Mouse (Mus musculus) forebrain, postnatal 0 days (tissue): ENCODE measurements around the gene Tsnax. TPM values are rescaled to one million over a fixed set of nuclear protein-coding genes. Genes with fewer than 3 reads are reported as not detected.

Experiments used
- ATAC-seq: fragments of 200-750 bp; cut with Nextera tagmentation; 2 replicates; pipeline ENCODE4 v1.8.0; 2017; ENCODE audit warnings: mild to moderate bottlenecking, moderate library complexity
- DNase-seq: peaks from one replicate; pipeline ENCODE4 v3.0.0-alpha.2; 2015
- H3K27ac ChIP-seq: fragments of 300-500 bp; sonication (generic); 2 replicates; pipeline ENCODE4 v1.5.1; 2014; ENCODE audit warnings: low read depth, mild to moderate bottlenecking, antibody characterized with exemption, low read length, moderate library complexity, mixed read lengths
- H3K27me3 ChIP-seq: fragments of 300-500 bp; sonication (generic); 2 replicates; pipeline ENCODE4 v1.6.1; 2014; ENCODE audit warnings: mild to moderate bottlenecking, low read length, mixed read lengths; ENCODE audit not compliant: insufficient read depth
- H3K36me3 ChIP-seq: fragments of 300-500 bp; sonication (generic); 2 replicates; pipeline ENCODE4 v1.6.1; 2014; ENCODE audit warnings: mild to moderate bottlenecking, moderate library complexity; ENCODE audit not compliant: insufficient read depth
- H3K4me1 ChIP-seq: fragments of 300-500 bp; sonication (generic); 2 replicates; pipeline ENCODE4 v1.6.1; 2014; ENCODE audit warnings: antibody characterized with exemption; ENCODE audit not compliant: insufficient read depth
- H3K4me2 ChIP-seq: fragments of 300-500 bp; sonication (generic); 2 replicates; pipeline ENCODE4 v1.6.1; 2014; ENCODE audit warnings: low read depth, mild to moderate bottlenecking, moderate library complexity
- H3K4me3 ChIP-seq: fragments of 300-500 bp; sonication (generic); 2 replicates; pipeline ENCODE4 v1.5.1; 2014; ENCODE audit warnings: low read depth, low read length, mixed read lengths
- H3K9ac ChIP-seq: fragments of 300-500 bp; sonication (generic); 2 replicates; pipeline ENCODE4 v1.6.1; 2014; ENCODE audit warnings: mild to moderate bottlenecking
- H3K9me3 ChIP-seq: fragments of 300-500 bp; sonication (generic); 2 replicates; pipeline ENCODE4 v1.6.1; 2016; ENCODE audit warnings: low read length
- CTCF ChIP-seq: sonication (generic); IDR thresholded peaks from 2 replicates; pipeline ENCODE4 v1.5.1; 2016; ENCODE audit warnings: antibody characterized with exemption, control low read depth, low read depth
- WGBS: fragments of 180-500 bp; shearing (Covaris S2); extraction: QIAGEN DNeasy Blood & Tissue Kit; methylation state at CpG from one replicate; pipeline ENCODE4 v1.1.7; 2014; 5-methylcytosine and 5-hydroxymethylcytosine counted together
- polyA plus RNA-seq: library from polyadenylated mRNA; unstranded; fragments of >200 nt; fragmentation: Nextera tagmentation; extraction: Ambion mirVana; gene quantifications from 2 replicates; pipeline ENCODE4 v1.2.1, GENCODE M21; 2015
- total RNA-seq: library from RNA; depleted of rRNA; stranded (reverse); fragments of >200 nt; gene quantifications from 2 replicates; pipeline ENCODE4 v1.2.3, GENCODE M21; 2014

The Tsnax gene
- total and polyA plus RNA-seq, 2 experiments from 2014 or later = 111 to 146 TPM

DNA sequence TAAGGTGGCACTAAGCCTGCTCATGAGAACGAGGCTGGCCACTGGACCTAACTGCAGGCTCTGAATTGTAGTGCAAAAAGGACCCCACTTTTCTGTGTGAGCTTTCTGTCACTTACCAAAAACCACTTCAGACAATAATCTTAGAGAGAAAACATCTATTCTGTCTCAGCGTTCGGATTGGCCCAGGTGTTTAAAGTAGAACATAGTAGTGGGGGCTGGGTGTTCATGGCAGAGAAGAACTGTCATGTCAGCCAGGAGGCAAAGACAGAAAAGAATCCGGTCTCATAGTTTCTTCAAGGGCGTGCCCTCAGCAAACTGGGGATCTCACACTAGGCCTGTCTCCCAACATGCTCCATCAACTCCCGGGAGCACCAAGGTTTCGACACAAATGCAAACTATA lies 34.8 kb upstream of the Tsnax start:
- Histone ChIP-seq H3K4me3 (no peak overlapping the region), H3K27ac (no peak overlapping the region), H3K9me3 (no peaks in the 10 kb centered on the region), H3K4me2 (no peak overlapping the region), H3K4me1 (no peaks in the 10 kb centered on the region), H3K36me3 (no peaks in the 10 kb centered on the region), H3K9ac (no peak overlapping the region), H3K27me3 (no peaks in the 10 kb centered on the region)
- DNase-seq (no peak), ATAC-seq (no peak)
- no peak for TF ChIP-seq CTCF
- 89% methylated on average over 7 of the region's 7 CpGs for WGBS

DNA sequence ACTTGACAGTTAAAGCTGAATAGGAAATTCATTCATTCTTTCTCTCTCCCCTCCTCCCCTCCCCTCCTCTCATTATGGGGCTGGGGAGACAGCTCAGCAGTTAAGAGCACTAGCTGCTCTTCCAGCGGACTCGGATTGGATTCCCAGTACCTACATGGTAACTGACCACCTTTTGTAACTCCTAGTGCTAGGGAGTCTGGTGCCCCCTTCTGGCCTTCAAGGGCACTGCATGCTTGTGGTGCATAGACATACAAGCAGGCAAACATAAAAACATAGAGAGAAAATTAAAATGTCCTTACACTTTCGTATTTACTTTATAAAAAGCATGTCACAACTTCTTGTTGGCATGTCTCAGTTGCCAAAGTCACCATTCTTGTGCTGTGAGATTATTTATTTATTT lies 32.8 kb upstream of the Tsnax start:
- ATAC-seq (no peak), DNase-seq (no peak)
- no peak overlapping the region for H3K27ac ChIP-seq
- no peak overlapping the region for H3K9ac ChIP-seq
- TF ChIP-seq CTCF = peak; percentile 38; the same call in 1 of the 2 replicates
- H3K4me2 ChIP-seq = no peak overlapping the region
- H3K9me3 ChIP-seq = no peaks in the 10 kb centered on the region
- 98% methylated on average over 3 of the region's 3 CpGs for WGBS
- no peaks in the 10 kb centered on the region for H3K27me3 ChIP-seq
- no peak overlapping the region for H3K4me3 ChIP-seq
- no peaks in the 10 kb centered on the region for H3K36me3 ChIP-seq
- H3K4me1 ChIP-seq = no peaks in the 10 kb centered on the region

DNA sequence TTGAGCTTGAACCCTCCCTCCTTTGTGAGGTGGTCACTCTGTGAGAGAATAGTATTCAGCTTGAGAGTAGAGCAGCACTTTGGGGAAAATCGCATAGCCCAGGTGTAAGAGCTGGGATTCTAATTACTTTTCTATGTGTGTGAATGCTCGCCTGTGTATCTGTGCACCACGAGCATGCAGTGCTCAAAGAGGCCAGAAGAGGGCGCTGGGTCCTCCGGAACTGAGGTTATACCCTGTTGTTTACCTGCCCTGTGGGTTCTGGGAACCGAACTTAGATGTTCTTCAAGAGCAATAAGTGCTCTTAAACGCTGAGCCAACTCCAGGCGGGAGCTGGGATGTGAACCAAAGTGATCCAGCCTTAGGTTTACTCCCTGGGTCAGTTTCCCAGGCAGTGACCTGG lies 32.0 kb upstream of the Tsnax start:
- H3K4me1 ChIP-seq = no peaks in the 10 kb centered on the region
- H3K9ac ChIP-seq = no peak overlapping the region
- TF ChIP-seq CTCF = no peak
- H3K27ac ChIP-seq = no peak overlapping the region
- no peak overlapping the region for H3K4me2 ChIP-seq
- H3K9me3 ChIP-seq = no peaks in the 10 kb centered on the region
- no peak overlapping the region for H3K4me3 ChIP-seq
- no peak for DNase-seq
- WGBS = 86% methylated on average over 8 of the region's 8 CpGs
- no peaks in the 10 kb centered on the region for H3K27me3 ChIP-seq
- no peaks in the 10 kb centered on the region for H3K36me3 ChIP-seq
- no peak for ATAC-seq

- Histone ChIP-seq H3K4me1 (no peaks in the 10 kb centered on the region), H3K36me3 (no peaks in the 10 kb centered on the region), H3K4me3 (no peak overlapping the region), H3K27me3 (no peaks in the 10 kb centered on the region), H3K9ac (no peak overlapping the region), H3K4me2 (peak overlapping the region; percentile 23; the same call in 1 of the 2 replicates), H3K27ac (no peak overlapping the region), H3K9me3 (no peaks in the 10 kb centered on the region)
- DNase-seq (no peak), ATAC-seq (no peak)
- no peak for TF ChIP-seq CTCF
- WGBS = 19% methylated on average over 17 of the region's 17 CpGs
Observed at GRCm38 (mm10) chr8:124990923-124991667, 21.7 kb upstream of the Tsnax start.

GRCm38 (mm10) chr8:124991668-124991926 lies 21.2 kb upstream of the Tsnax start:
- H3K4me1 ChIP-seq = no peaks in the 10 kb centered on the region
- TF ChIP-seq CTCF = no peak
- no peak for DNase-seq
- H3K4me3 ChIP-seq = no peak overlapping the region
- whole genome bisulfite sequencing = 26% methylated on average over 6 of the region's 6 CpGs
- H3K9me3 ChIP-seq = no peaks in the 10 kb centered on the region
- no peak overlapping the region for H3K27ac ChIP-seq
- no peak overlapping the region for H3K9ac ChIP-seq
- no peak for ATAC-seq
- H3K4me2 ChIP-seq = peak overlapping the region; percentile 23; the same call in 1 of the 2 replicates
- H3K27me3 ChIP-seq = no peaks in the 10 kb centered on the region
- H3K36me3 ChIP-seq = no peaks in the 10 kb centered on the region

DNA sequence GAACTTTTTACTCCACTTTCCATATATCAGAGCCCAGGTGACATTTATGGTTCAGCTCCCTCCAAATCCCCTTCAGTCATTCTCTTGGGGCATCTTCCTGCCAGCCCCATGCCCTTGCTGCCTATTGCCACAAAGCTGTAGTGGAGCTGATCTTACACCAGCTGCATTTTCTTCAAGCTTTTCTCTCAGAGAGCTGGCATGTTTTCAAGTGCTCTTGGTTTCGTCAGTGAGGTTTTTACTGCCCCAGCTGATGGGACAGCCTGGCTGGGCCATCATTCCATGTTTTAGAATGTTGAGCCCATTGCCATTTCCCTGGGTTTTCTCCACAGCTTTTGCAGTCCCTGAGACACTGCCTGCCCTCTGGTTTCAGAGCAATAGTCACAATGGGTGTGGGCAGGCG lies 17.0 kb upstream of the Tsnax start:
- WGBS = 64% methylated on average over 2 of the region's 2 CpGs
- Histone ChIP-seq H3K4me2 (no peak overlapping the region), H3K27me3 (no peaks in the 10 kb centered on the region), H3K4me3 (no peak overlapping the region), H3K9me3 (peaks cover 12% of the 10 kb centered on the region; the same call in 1 of the 2 replicates), H3K9ac (no peak overlapping the region), H3K36me3 (no peaks in the 10 kb centered on the region), H3K4me1 (no peaks in the 10 kb centered on the region), H3K27ac (no peak overlapping the region)
- no peak for TF ChIP-seq CTCF
- ATAC-seq (no peak), DNase-seq (no peak)

GRCm38 (mm10) chr8:125024085-125024484 lies 11.3 kb downstream of the Tsnax start:
- Histone ChIP-seq H3K4me1 (no peaks in the 10 kb centered on the region), H3K27ac (no peak overlapping the region), H3K9ac (no peak overlapping the region), H3K27me3 (no peaks in the 10 kb centered on the region), H3K4me2 (no peak overlapping the region), H3K9me3 (no peaks in the 10 kb centered on the region), H3K4me3 (no peak overlapping the region), H3K36me3 (peaks cover 51% of the 10 kb centered on the region)
- DNase-seq (no peak), ATAC-seq (no peak)
- TF ChIP-seq CTCF = no peak
- 91% methylated on average over 8 of the region's 8 CpGs for whole genome bisulfite sequencing
